Comparison of ENCODE assay signal across 9 mouse cellular contexts in the genomic region with DNA sequence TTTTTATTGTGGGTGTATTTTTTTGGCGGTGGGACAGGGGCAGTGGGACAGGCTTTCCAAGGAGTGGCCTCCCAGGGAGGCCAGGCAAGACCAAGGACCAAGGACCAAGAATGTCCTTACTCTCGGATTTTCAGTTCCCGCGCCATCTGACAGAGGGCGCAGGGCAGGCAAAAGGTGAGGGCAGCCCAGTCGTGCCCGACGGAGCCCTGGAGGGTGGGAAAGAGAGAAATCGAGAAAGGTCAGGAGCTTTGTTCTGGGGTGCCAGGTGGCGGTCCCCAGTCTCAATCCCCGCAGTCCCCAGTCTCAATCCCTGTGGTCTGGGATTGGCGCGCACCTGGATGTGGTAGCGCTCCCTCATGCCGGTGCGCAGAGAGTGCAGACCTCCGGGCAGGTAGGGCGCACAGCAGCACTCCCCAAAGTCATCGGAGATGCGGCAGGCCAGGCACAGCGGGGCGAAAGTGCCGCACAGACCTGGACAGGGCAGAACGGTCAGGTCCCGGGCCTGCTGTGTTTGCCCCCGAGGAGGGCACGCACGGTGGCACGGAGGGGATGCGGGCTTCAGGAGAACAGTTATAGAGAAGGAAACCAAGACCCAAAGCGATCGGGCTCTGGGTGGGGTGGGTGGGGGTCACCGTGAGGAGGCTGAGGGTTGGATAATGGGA. TPM values are rescaled to one million over a fixed set of nuclear protein-coding genes. Genes with fewer than 3 reads are reported as not detected.
DNase-seq lines count a peak whose midpoint lies in the region; ATAC-seq and TF ChIP-seq lines count a peak whose summit lies in the region.
"Had no signal": no experiment of that assay in that cellular context is flagged by ENCODE, and none has a peak within 500 bp of the region (broad histone marks: within the 10 kb centered on the region; RNA-seq: fewer than 3 reads in every experiment).

No protein-coding gene starts in this region.

- H3K27me3 ChIP-seq in E14TG2a.4 (ENCODE audit: insufficient read depth, low read length): peaks cover 55% of the 10 kb centered on the region
- H3K27me3 ChIP-seq in embryonic facial prominence, embryonic 14.5 days (replicated peaks; ENCODE audit: control insufficient read depth, insufficient read depth, low read length): peaks cover 33% of the 10 kb centered on the region
- H3K27me3 ChIP-seq in midbrain, embryonic 11.5 days (ENCODE audit: control insufficient read depth, insufficient read depth, low read length): peaks cover 27% of the 10 kb centered on the region

- H3K9ac ChIP-seq in embryonic facial prominence, embryonic 14.5 days (ENCODE audit: low read depth, low read length): peak overlapping the region; percentile 19; the same call in 1 of the 2 replicates
- no peak overlapping the region for H3K9ac ChIP-seq in midbrain, embryonic 11.5 days (ENCODE audit: low read length)

- no peak for ATAC-seq in CD4-positive, CD25-positive, alpha-beta regulatory T cell, adult 4 months
- ATAC-seq in embryonic facial prominence, embryonic 14.5 days (ENCODE audit: low read depth): 0 out of 2 replicates have a peak, but pooled peaks have one; percentile 23
- ATAC-seq in midbrain, embryonic 11.5 days (ENCODE audit: low FRiP score): peak; percentile 26; the same call in 1 of the 2 replicates

- WGBS in embryonic facial prominence, embryonic 14.5 days: 1% methylated on average over 31 of the region's 33 CpGs
- WGBS in midbrain, embryonic 11.5 days: 3% methylated on average over 33 of the region's 33 CpGs

- DNase-seq in CD4-positive, CD25-positive, alpha-beta regulatory T cell, adult 2 months (ENCODE audit: low read depth, low spot score): peak; percentile 43
- no peak for DNase-seq in embryonic facial prominence, embryonic 14.5 days (ENCODE audit: low spot score)
- DNase-seq in kidney, adult 9 months: peak; percentile 54
- DNase-seq in midbrain, embryonic 11.5 days (ENCODE audit: low spot score, missing footprints): peak; percentile 88
- DNase-seq in Muller cell, postnatal 12 days (ENCODE audit: inconsistent ontology term): no peak
- no peak for DNase-seq in gastrocnemius, adult 8-10 months (ENCODE audit: low spot score in 2 of 2)

- no peak overlapping the region for H3K27ac ChIP-seq in embryonic facial prominence, embryonic 14.5 days (replicated peaks; ENCODE audit: low read depth, low read length)
- H3K27ac ChIP-seq in midbrain, embryonic 11.5 days (ENCODE audit: low read depth, low read length): no peak overlapping the region

- H3K9me3 ChIP-seq in E14TG2a.4 (ENCODE audit: low read length): no peaks in the 10 kb centered on the region
- H3K9me3 ChIP-seq in embryonic facial prominence, embryonic 14.5 days (ENCODE audit: control insufficient read depth, low read length): no peaks in the 10 kb centered on the region
- no peaks in the 10 kb centered on the region for H3K9me3 ChIP-seq in midbrain, embryonic 11.5 days (ENCODE audit: control insufficient read depth, low read length)

- H3K36me3 ChIP-seq in E14TG2a.4 (ENCODE audit: insufficient read depth, low read length): peaks cover 19% of the 10 kb centered on the region
- H3K36me3 ChIP-seq in embryonic facial prominence, embryonic 14.5 days (ENCODE audit: control insufficient read depth, insufficient read depth, low read length): peaks cover 17% of the 10 kb centered on the region
- no peaks in the 10 kb centered on the region for H3K36me3 ChIP-seq in midbrain, embryonic 11.5 days (ENCODE audit: control insufficient read depth, insufficient read depth, low read length)

- peak overlapping the region; percentile 26 for H3K4me2 ChIP-seq in embryonic facial prominence, embryonic 14.5 days (ENCODE audit: low read depth, low read length)
- no peak overlapping the region for H3K4me2 ChIP-seq in midbrain, embryonic 11.5 days

- H3K4me1 ChIP-seq in E14TG2a.4 (replicated peaks; ENCODE audit: low read depth, low read length): peaks cover 54% of the 10 kb centered on the region
- H3K4me1 ChIP-seq in embryonic facial prominence, embryonic 14.5 days (ENCODE audit: control insufficient read depth, insufficient read depth, low read length): peaks cover 13% of the 10 kb centered on the region; the same call in 1 of the 2 replicates
- peaks cover 14% of the 10 kb centered on the region for H3K4me1 ChIP-seq in midbrain, embryonic 11.5 days (ENCODE audit: control insufficient read depth, insufficient read depth, low read length)

- H3K4me3 ChIP-seq in E14TG2a.4 (replicated peaks; ENCODE audit: low read length): peak overlapping the region; percentile 82
- H3K4me3 ChIP-seq in embryonic facial prominence, embryonic 14.5 days (ENCODE audit: low read depth, low read length): peak overlapping the region; percentile 13; the same call in 1 of the 2 replicates
- no peak overlapping the region for H3K4me3 ChIP-seq in midbrain, embryonic 11.5 days (ENCODE audit: low read depth, low read length)

- TF ChIP-seq CTCF in E14TG2a.4 (conservative IDR thresholded peaks at IDR 0.05; ENCODE audit: low read length): peak; percentile 31

RNA-seq across cellular contexts. Expression of gene Cnfn, which starts 1.8 kb away (rescaled TPM):
- not detected for polyA plus RNA-seq in CD4-positive, CD25-positive, alpha-beta regulatory T cell, adult 4 months (2017; shearing (Covaris generic))
- 17.7 and 80.3 TPM in 2 replicates for polyA plus RNA-seq in embryonic facial prominence, embryonic 14.5 days (2014; fragmentation: Nextera tagmentation; extraction: Ambion mirVana)
- not detected in 2 replicates for polyA plus RNA-seq in midbrain, embryonic 11.5 days (2014; fragmentation: Nextera tagmentation; extraction: Ambion mirVana)
- total RNA-seq in gastrocnemius, adult 8-10 months (2022): not detected
- polyA plus RNA-seq: gonadal fat pad, adult 2 months had no signal

RNA-seq across cellular contexts. Expression of gene Lipe, which starts 30.7 kb away (rescaled TPM):
- 10 to 100 TPM; 14.2 to 24.4 TPM for polyA plus RNA-seq in CD4-positive, CD25-positive, alpha-beta regulatory T cell, adult 4 months (2017; shearing (Covaris generic))
- polyA plus RNA-seq in embryonic facial prominence, embryonic 14.5 days (2014; fragmentation: Nextera tagmentation; extraction: Ambion mirVana): 4.2 and 4.9 TPM in 2 replicates
- 1.7 and 2.3 TPM in 2 replicates for polyA plus RNA-seq in midbrain, embryonic 11.5 days (2014; fragmentation: Nextera tagmentation; extraction: Ambion mirVana)
- 10 to 100 TPM; 10.6 to 28.0 (median 19.9) TPM for total RNA-seq in gastrocnemius, adult 8-10 months (2022)

RNA-seq across cellular contexts. Expression of gene Cxcl17, which starts 44.9 kb away (rescaled TPM):
- not detected for polyA plus RNA-seq in CD4-positive, CD25-positive, alpha-beta regulatory T cell, adult 4 months (2017; shearing (Covaris generic))
- polyA plus RNA-seq in embryonic facial prominence, embryonic 14.5 days (2014; fragmentation: Nextera tagmentation; extraction: Ambion mirVana): 0.85 and 1.9 TPM in 2 replicates
- 0.18 and 0.22 TPM in 2 replicates for polyA plus RNA-seq in midbrain, embryonic 11.5 days (2014; fragmentation: Nextera tagmentation; extraction: Ambion mirVana)
- total RNA-seq in gastrocnemius, adult 8-10 months (2022): not detected
- polyA plus RNA-seq: gonadal fat pad, adult 2 months had no signal

RNA-seq across cellular contexts. Expression of gene Megf8, which starts 50.8 kb away (rescaled TPM):
- polyA plus RNA-seq in CD4-positive, CD25-positive, alpha-beta regulatory T cell, adult 4 months (2017; shearing (Covaris generic)): under 1 TPM; 0.10 to 0.11 TPM
- polyA plus RNA-seq in embryonic facial prominence, embryonic 14.5 days (2014; fragmentation: Nextera tagmentation; extraction: Ambion mirVana): 15.4 and 15.8 TPM in 2 replicates
- polyA plus RNA-seq in midbrain, embryonic 11.5 days (2014; fragmentation: Nextera tagmentation; extraction: Ambion mirVana): 9.1 and 10.3 TPM in 2 replicates
- total RNA-seq in gastrocnemius, adult 8-10 months (2022): 10 to 100 TPM; 22.6 to 26.8 (median 25.0) TPM

Comparison
In these comparisons a context has a peak if more than half of its experiments do, and no peak if none do; other contexts are left out.
1. DNase-seq: peak in CD4-positive, CD25-positive, alpha-beta regulatory T cell, adult 2 months (single experiment), kidney, adult 9 months (single experiment) and midbrain, embryonic 11.5 days (single experiment); none in embryonic facial prominence, embryonic 14.5 days (single experiment), Muller cell, postnatal 12 days (single experiment) and gastrocnemius, adult 8-10 months (0 of 2).
2. RNA of gene Cnfn, which starts 1.8 kb away (polyA plus RNA-seq): 17.7 to 80.3 TPM in embryonic facial prominence, embryonic 14.5 days; not detected in CD4-positive, CD25-positive, alpha-beta regulatory T cell, adult 4 months and not detected in midbrain, embryonic 11.5 days; every median in the first group is over 10 times any median in the second.